Mouse (Mus musculus) frontal cortex, postnatal 25 days (tissue): ENCODE measurements around the gene Syt6.

Experiments
- DNase-seq, 2 experiments: peaks; one replicate each; pipeline ENCODE4 v3.0.0; 2022; ENCODE audit warnings: low spot score in 2 of 2

Gene Syt6

DNA sequence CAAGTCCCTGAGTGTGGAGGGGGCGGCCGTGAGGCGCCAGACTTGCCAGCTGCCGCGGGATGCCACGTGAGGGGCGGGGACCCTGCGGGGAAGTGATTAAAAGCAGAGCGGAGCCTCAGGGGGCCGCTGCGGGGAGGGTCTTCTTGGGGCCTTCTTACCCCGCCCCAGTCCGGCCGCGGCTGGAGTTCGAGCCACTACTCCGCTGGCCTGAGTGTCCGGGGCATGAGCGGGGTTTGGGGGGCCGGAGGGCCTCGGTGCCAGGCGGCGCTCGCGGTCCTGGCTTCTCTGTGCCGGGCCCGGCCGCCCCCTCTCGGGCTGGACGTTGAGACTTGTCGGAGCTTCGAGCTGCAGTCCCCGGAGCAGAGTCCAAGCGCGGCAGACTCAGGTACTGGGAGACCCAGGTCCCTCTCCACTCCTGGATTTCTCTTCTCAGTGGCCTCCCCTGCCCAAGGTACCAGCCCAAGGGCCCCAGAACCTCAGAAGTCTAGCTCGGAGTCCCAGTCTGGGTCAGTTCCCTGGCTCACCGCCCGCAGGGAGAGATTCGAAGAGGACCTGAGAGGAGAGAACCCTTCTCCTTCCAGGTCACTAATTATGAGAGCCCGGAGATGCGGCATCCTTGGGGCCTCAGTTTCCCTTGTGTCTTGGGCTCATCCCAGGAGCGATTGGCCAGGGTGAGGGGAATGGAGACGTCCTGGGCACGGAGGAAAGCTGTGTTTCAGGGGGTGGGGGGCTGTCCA lies at the start of gene Syt6:
Gene Syt6 (plus strand): TSS at position 76 of the 737 bp plus-strand sequence.
- no peak for DNase-seq

DNA sequence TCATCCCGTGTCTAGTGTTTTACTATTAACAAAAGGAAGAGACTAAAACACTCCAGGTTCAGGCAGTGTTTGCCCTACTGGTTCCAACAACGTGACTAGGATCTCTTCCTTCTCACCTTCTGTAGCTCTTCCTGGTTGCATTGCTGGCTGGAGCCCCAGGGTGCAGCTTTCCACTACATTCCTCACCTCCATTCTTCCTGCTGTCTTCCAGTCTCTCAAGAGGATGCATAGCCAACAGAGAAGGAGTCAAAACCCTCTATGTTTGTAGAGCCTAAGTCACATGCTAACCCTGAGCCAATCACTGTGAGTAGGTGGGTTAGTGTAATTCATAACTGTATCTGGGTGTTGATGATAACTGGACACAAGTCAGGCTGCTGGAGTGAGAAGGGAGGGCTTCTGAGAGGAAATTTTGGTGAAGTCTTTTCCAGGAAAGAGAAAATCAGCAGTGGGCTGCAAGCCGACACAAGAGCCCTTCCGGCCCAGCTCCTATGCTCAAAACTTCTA lies 48.8 kb upstream of the Syt6 start:
- no peak for DNase-seq

DNA sequence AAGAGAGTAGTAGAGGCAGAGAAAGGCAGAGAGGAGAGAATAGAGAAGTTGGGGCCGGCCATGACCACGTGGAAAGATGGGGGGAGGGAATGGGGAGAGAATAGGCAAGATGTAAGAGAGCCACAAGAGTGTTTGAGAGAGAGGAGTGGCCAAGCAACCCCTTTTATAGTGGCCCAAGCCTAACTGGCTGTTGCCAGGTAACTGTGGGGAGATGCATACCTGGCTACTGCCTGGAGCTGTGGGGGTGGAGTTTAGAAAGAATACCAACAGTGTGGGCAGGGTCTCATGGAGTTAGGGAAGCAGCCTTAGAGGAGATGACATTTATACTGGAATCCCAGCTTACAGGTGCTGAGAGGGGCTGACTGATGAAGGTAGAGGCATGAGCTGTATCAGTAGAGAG lies 48.2 kb upstream of the Syt6 start:
- no peak for DNase-seq

DNA sequence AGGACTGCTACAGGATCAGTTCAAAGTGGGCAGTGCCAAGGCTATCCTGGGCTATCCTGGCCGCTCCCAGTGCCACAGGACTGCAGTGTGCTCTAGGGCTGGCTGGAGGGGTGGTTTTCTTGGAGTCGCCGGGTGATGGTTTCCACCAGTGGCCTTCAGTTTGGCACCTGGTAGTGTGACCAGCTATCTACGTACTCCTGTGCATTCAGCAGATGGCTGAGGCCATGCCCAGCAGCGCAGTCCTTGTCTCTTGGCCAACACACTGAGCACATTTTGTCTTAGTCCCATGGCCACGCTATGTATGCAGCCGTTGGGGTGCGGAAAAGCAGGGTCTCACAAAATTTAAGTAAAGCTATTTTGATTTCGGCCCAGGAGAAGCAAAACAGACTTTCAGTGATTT lies 41.0 kb upstream of the Syt6 start:
- DNase-seq: no peak

DNA sequence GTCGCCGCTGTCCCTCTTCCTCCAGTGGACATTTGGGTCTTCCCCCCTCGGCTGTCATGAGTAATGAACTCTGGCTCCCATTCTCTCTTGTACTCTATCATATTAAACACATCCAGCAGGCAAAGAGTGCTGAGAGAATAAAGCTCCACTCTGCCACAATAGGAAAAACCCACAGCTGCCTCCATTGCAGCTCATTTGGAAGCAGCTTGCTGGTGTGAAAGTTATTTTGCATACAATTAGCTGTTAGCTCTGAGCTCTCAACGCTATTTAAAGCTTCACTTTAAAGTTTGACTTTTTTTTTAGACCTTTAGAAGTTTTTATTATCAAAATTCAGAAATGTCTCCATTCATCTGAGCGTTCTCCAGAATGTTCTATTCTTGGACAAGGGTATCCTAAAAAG lies 39.8 kb upstream of the Syt6 start:
- no peak for DNase-seq

DNA sequence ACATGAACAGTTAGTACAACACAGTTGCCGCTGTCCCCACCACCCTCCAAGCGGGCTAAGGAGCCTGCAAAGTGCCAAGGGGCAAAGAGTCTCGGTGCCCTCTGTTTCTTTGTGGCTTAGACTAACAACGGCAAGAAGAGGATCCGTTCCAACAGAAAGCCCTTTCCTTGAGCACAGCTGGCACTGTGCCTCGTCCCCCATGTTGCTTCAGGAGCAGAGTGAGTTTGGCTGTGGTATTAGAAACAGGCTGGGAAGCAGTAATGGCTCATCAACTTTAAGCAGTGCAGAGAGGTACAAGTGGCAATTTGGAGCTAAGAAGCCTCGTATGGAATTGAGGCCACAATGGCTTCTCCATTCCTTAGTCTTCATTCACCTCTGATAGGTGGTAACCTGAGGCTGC lies 35.9 kb upstream of the Syt6 start:
- no peak for DNase-seq

DNA sequence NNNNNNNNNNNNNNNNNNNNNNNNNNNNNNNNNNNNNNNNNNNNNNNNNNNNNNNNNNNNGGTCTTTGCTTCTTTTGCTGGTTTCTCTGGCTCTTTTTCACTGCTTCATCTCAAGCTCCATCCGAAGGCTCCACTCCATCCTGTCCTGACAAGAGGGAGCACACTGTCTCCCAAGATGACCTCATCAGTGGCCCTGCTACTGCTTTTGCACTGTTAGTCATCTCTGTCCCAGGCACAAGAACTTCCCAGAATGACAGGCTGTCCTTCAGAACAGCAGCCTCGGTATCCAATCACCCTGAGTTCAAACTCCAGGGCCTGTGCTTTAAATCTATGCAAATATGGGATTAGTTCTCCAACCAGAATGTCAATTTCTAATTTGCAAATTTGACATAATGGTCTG lies 28.9 kb upstream of the Syt6 start:
- no peak for DNase-seq

DNA sequence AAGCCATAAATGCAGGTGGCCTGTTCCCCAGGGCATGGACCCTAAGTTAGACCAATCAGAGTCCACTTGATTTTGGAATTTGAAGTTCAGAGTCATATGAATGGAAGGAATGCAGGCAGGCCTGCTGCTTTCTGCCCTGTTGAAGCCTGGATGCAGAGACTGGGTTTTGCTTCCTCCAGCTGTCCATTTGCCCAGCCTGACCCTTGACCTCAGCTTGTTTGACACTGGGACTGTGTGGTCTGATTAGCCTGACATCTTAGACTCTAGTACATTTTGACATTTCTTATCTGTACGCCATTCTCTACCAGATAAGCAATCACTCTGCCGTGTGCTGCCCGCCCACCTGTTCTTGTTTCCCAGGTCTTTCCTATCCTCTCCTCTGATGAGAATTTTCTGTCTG lies 28.4 kb upstream of the Syt6 start:
- DNase-seq: no peak

DNA sequence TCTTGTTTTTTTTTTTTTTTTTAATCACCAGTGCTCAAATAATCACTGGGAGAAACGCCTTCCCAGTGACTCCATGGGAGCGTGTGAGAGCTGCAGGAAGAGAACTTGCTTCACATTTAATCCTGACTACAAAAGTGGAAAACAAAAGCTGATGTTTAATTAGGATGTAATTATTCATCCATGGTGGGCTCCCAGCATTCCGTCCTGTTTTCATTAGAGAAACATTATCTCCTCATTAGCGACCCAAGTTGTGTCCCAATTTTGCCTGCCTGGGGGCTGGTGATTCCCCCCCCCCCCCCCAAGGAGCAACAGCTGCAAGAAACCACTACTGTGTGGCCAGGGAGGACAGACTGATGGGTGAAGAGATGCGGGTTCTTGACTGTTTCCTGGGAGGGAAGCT lies 24.8 kb upstream of the Syt6 start:
- no peak for DNase-seq

DNA sequence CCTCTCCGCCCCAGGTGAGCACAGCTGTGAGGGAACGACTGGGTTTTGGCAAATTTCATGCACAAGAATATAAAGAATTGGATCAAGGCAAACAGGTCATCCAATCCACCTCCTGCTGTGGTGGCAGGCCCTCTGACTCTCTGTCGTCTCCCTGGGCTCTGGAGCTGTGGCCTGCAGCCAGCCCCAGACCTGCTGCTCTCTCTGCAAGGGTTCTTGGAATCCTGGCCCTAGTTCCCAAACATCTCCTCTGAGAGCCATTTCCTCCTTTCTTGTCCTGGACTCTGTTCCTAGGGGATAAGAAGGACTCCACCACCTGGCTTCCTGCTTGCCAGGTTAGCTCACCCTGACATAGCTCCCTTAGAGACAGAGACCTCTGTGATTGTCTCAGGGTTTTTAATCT lies 7.8 kb upstream of the Syt6 start:
- DNase-seq: no peak

DNA sequence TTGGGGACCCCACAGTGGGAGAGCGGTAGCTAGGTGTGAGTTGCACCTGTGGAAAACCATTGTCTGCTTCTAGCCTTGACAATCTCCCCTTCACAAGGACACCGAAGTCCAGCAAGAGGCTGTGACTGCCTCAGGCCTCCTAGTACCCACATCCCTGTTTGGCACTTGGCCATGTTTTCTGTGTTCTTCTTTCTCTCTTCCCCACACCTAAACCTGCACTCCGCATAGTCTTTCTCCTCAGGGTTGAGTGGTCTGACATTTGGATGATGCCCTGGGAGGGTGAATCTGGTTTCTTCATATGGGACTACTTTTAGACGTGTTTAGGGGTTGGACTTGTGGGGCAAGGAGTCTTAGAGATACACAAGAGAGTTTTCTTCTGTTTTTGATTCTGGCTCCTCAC lies 2.5 kb upstream of the Syt6 start:
- no peak for DNase-seq

DNA sequence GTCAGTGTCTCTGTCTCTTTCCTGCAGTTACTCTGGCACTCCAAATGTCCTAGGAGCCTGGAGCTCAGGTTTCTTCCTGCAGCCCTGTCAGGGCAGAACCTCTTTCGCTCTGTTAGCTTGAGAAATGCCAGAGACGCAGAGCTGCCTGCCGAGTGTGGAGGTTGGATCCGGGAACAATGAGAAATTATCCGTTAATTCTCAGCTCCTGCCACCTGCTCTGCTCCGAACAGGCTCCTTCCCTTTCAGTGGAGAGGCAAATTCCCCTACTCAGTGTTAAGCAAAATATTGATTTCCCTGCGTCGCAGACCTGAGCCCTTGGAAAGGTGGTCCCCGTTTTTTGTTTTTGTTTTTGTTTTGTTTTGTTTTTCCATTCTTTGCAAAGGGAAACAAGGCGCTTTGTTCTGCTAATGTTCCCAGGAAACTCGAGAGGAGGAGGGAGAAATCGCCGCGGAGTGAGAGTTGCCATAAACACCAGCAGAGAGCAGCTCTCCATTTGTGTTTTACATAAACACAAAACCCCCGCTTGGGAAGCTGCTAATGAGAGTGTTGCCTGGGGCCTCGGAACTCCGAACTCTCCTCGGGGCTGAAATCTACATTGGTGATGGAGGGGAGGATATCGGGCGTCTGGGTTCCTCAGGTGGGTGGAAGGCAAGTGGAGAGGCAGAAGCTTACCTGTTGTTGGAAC lies 1.8 kb upstream of the Syt6 start:
- no peak for DNase-seq

DNA sequence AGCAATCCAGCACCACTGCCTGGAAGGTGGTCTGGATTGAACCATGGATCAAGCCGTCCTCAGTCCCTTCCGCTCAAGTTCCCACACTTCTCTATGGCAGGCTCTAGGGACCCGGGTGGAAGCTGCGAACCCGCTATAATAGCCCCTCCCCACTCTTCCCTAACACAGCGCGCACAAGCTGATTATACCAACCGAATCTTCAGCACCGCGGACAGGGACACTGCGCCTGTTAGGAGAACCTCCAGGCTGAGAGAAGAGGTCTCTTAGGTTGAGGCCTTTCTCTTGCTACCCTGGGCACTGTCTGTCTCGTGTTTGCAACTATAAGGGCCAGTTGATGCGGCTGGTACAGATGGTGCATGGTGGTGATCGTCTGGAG lies 1.3 kb upstream of the Syt6 start:
- no peak for DNase-seq

DNA sequence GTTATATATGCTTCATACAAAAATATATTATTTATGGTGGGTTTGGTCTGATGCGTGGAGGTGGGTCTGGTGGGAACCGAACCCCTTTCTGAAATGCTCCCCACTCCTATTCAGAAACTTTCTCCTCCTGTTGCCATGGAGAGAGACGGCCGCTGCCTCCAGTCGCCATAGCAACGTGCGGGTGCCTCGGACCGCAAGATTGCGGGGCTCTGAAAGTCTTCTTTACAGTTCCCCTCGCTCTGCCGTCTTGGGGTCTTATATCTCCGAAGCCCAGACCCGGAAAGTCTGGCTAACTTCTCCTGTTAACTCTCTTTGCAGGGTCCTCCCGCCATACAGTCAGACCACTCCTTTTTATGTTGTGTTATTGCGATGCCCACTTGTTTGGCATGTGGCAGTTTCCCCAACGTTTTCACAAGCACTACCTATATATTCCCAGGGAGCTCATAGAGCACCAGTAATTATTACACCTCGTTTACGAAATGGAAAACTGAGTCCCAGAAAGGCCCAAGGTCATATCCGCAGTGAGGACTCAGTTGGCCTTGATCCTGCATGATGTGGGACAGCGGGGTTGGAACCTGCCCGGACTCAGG lies 370 bp upstream of the Syt6 start:
- no peak for DNase-seq

DNA sequence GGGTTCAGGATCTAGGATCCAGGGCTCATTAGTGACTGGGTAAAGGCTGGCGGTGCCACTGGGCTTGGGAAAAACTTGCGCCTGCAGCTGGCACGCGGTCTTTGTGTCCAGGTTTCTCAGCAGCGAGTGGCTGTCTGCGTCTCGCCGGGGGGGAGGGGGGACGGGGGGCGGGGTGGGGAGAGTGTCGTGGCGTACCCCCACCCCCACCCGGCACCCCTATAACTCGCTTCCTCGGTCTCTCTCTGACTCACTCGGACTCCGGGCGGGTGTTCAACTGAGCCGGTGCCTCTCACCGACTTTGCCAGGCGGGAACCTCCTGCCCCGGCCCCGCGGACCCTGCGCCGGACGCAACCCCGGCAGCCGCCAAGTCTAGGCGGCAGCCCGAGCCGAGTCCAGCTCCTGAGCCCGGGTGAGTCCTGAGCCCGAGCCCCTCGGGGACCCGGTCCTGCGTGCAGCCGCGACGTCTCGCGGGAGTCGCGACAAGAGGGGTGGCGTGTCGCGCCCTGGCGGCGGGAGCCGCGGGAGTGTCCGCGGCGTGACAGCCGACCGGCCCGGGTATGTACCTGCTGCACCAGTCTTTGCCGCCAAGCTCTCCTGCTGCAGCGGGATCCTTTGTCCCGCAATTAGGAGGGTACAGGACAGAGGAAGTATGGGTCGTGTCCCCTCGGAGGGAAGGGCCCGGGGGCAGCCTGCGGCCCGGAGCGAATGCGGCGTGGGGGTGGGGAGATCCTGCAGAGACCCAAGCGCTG lies 1.0 kb downstream of the Syt6 start:
- DNase-seq: no peak

DNA sequence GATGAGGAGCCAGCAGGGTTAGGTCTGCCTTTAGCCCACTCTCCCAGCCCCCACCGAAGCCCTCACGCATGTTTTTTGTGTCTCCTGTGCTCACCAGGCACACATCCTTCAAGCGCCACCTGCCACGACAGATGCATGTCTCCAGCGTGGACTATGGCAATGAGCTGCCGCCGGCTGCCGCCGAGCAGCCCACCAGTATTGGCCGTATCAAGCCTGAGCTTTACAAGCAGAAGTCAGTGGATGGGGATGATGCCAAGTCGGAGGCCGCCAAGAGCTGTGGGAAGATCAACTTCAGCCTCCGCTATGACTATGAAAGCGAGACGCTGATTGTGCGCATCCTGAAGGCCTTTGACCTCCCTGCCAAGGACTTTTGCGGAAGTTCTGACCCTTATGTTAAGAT lies 12.1 kb downstream of the Syt6 start:
- no peak for DNase-seq

DNA sequence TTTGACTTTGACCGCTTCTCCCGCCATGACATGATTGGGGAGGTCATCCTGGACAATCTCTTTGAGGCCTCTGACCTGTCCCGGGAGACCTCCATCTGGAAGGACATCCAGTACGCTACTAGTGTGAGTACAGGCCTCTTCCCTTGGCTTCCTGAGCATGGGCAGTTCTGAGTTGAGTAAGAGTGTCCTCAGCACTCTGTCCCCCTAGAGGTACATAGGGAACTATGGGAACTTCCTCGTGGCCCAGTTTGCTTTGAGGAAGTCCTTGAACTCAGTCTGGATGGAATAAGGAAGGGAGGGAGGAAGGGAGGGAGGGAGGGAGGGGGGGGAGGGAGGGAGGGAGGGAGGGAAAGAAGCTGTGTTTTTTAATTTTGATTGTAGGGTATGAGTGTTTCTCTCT lies 12.6 kb downstream of the Syt6 start:
- DNase-seq: no peak

DNA sequence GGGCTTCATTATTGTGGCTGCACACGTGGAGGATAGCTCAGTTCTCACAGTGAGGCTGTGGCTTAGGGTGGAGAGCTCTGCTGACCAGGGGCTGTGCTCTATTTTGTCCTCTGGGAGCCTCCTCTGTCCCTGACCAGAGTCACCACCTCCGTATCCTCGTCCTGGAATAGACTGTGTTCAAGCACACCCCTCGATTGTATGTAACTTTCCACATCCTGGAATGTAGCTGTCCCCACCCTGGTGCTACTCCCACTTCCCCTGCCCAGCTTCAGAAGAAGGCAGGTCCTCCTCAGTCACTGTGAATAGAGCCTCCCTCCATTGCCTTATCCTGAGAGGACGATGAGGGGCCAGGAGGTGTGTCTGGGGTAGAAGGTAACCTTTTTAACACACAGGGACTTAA lies 14.6 kb downstream of the Syt6 start:
- no peak for DNase-seq

DNA sequence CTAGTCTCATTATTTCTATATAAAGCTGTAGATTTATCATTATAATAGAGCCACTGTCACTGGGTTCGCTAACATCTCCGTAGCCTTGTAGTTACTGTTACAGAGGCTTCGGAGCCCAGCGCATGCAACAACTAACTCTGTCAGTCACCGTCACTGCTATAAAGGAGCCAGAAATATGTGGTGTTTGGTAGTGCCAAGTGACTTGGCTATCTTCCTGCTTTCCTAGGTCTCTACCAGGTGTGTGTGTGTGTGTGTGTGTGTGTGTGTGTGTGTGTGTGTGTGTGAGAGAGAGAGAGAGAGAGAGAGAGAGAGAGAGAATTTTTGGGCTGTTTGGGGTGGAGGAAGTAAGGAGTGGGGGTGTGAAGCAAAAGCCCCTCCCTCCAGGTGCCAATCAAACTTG lies 17.6 kb downstream of the Syt6 start:
- no peak for DNase-seq

DNA sequence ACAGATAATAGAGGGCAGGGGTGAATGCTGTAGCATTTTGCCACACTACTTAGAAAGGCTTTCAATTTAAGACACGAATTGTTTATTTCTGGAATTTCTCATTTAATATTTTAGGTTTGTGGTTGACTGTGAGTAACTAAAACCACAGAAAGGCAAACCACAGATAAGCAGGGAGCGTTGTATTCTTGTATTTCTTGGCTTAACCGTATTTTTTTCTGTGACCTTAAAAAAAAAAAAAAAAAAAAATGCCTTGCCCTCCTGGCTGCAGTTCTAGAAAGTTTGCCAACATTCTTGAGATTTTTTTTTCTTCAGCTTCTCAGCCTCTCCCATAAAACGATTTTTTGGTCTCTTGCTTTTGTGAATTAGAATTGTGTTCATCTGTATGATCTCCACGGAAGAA lies 18.6 kb downstream of the Syt6 start:
- no peak for DNase-seq

DNA sequence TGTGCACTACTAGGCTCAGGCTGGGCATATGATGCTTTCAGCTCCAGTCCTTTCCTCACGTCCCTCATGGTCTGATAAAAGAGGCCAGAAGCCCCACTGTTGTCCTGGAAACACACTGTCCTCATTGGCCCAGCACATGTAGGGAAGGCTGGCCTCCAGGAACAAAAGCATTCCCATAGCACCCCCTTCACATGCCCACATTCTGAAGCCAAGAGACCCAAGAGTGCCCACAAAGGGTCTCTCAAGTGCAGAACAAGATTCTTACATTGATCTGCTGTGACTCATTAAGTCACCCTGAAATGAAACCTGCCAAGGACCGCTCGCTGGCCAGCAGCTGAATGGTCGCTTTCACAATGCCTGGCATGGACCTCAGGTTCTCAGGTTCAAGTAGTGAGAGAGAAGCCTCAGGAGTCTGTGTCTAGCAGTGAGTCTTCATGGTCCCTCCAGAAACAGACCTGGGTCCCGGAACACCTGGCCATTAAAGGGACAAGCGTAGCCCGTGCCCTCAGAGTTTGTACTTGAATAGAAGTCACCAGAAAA lies 20.3 kb downstream of the Syt6 start:
- no peak for DNase-seq

DNA sequence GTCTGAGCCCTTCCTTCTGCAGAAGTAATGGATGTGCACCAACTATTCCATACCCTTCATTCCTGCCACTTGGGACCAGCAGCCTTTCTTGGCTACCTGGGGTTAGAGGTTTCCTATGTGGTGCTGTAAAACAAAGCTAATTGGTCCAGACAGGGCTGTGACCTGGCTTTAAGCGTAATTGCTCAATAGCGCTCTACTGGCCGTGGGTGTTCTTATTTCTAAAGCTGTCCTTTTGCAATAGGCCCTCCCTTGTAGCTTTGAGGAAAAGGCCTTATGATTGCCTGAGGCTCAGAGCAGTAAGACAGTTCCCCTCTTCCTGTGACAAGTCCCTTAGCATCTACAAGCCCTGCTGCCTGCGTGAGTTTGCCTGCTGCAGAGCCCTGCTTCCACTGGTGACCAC lies 22.6 kb downstream of the Syt6 start:
- no peak for DNase-seq
